ENCODE assay signal across 20 mouse cellular contexts in the genomic region with DNA sequence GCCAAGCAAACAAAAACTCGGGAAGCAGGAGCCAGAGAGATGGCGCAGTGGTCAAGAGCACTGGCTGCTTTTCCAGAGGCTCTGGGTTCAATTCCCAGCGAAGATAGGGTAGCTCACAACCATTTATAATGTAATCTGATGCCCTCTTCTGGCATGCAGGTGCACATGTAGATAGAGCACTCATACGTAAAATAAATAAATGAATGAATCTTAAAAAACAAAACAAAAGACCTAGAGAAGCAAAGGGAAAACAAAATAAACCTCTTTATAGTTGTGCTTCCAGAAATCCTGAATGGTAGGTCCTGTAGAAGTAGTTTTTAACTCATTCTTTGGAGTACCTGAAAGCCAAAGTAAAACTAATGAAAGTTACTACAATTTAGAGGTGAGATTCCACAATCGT. TPM values are rescaled to one million over a fixed set of nuclear protein-coding genes. Genes with fewer than 3 reads are reported as not detected.
DNase-seq lines count a peak whose midpoint lies in the region; ATAC-seq and TF ChIP-seq lines count a peak whose summit lies in the region.
"Had no signal": no experiment of that assay in that cellular context is flagged by ENCODE, and none has a peak within 500 bp of the region (broad histone marks: within the 10 kb centered on the region; RNA-seq: fewer than 3 reads in every experiment).

No protein-coding gene starts in this region.

- no peak overlapping the region for H3K9ac ChIP-seq in hindbrain, postnatal 0 days (replicated peaks; ENCODE audit: low read length)
- H3K9ac ChIP-seq in hindbrain, embryonic 12.5 days, result no peak overlapping the region
- no peak overlapping the region for H3K9ac ChIP-seq in lung, postnatal 0 days (replicated peaks; ENCODE audit: low read depth)
- H3K9ac ChIP-seq in MEL (ENCODE audit: control insufficient read depth, low read depth, low read length, poor library complexity, severe bottlenecking), result peak overlapping the region; percentile 59

- no peak overlapping the region for H3ac ChIP-seq in myocyte (ENCODE audit: control insufficient read depth, insufficient read length)

- H3K4me3 ChIP-seq in hindbrain, postnatal 0 days (ENCODE audit: low read length), result no peak overlapping the region
- no peak overlapping the region for H3K4me3 ChIP-seq in hindbrain, embryonic 12.5 days
- H3K4me3 ChIP-seq in lung, postnatal 0 days (ENCODE audit: low read depth, low read length), result no peak overlapping the region
- H3K4me3 ChIP-seq in MEL (ENCODE audit: control insufficient read depth in 1 of 2, insufficient read depth in 1 of 2, low read depth in 2 of 2, low read length in 2 of 2) (peak overlapping the region; percentile 33 to 65), myocyte (no peak overlapping the region)

- WGBS in hindbrain, postnatal 0 days, result 58% methylated on average over 5 of the region's 5 CpGs
- WGBS in hindbrain, embryonic 12.5 days, result 54% methylated on average over 5 of the region's 5 CpGs
- 38% methylated on average over 5 of the region's 5 CpGs for WGBS in lung, postnatal 0 days

- no peak overlapping the region for H3K4me2 ChIP-seq in hindbrain, postnatal 0 days (ENCODE audit: low read depth, low read length)
- no peak overlapping the region for H3K4me2 ChIP-seq in hindbrain, embryonic 12.5 days (replicated peaks)
- no peak overlapping the region for H3K4me2 ChIP-seq in lung, postnatal 0 days (replicated peaks; ENCODE audit: low read depth, low read length)
- peak overlapping the region; percentile 95 for H3K4me2 ChIP-seq in myocyte (ENCODE audit: low read depth)

- H3K36me3 ChIP-seq in hindbrain, postnatal 0 days (ENCODE audit: insufficient read depth, low read length), result no peaks in the 10 kb centered on the region
- H3K36me3 ChIP-seq in hindbrain, embryonic 12.5 days, result no peaks in the 10 kb centered on the region
- H3K36me3 ChIP-seq in lung, postnatal 0 days (ENCODE audit: insufficient read depth, low read length), result no peaks in the 10 kb centered on the region
- H3K36me3 ChIP-seq in MEL (ENCODE audit: control insufficient read depth in 1 of 2, insufficient read depth in 2 of 2, low read length in 2 of 2) (peaks cover 0 to 23% of the 10 kb centered on the region in 2 experiments; a peak in 2 of 4 replicates), myocyte (ENCODE audit: control insufficient read depth, insufficient read depth) (no peaks in the 10 kb centered on the region)
- H3K36me3 ChIP-seq: lung, embryonic 15.5 days; neural tube, embryonic 15.5 days had no signal

- H3K9me3 ChIP-seq in hindbrain, postnatal 0 days (ENCODE audit: low read length), result no peaks in the 10 kb centered on the region
- H3K9me3 ChIP-seq in hindbrain, embryonic 12.5 days (replicated peaks), result no peaks in the 10 kb centered on the region
- H3K9me3 ChIP-seq in lung, postnatal 0 days (ENCODE audit: low read length), result no peaks in the 10 kb centered on the region
- H3K9me3 ChIP-seq in MEL (replicated peaks; ENCODE audit: insufficient read depth, low read length), result no peaks in the 10 kb centered on the region
- H3K9me3 ChIP-seq: forebrain, embryonic 10.5 days; lung, embryonic 15.5 days; neural tube, embryonic 15.5 days had no signal

- ATAC-seq in hindbrain, postnatal 0 days, result no peak
- ATAC-seq in hindbrain, embryonic 12.5 days (ENCODE audit: low FRiP score), result no peak
- ATAC-seq in lung, postnatal 0 days, result no peak
- ATAC-seq: inflammation-experienced regulatory T-cells, adult 6 months; Patski had no signal

- peaks cover 31% of the 10 kb centered on the region for H3K79me2 ChIP-seq in MEL (ENCODE audit: control insufficient read depth, insufficient read depth, low read length, poor library complexity)
- H3K79me2 ChIP-seq in myocyte (ENCODE audit: control insufficient read depth, insufficient read depth), result peaks cover 30% of the 10 kb centered on the region

- 0 out of 2 replicates have a peak, but pooled peaks have one; percentile 3 for TF ChIP-seq CTCF in hindbrain, postnatal 0 days (IDR thresholded peaks at IDR 0.05; ENCODE audit: low read depth)
- TF ChIP-seq CTCF in lung, postnatal 0 days (IDR thresholded peaks at IDR 0.05), result 0 out of 2 replicates have a peak, but pooled peaks have one; percentile 3
- peak in 1 of 3 experiments; percentile 44; a peak in 2 of 6 replicates for TF ChIP-seq CTCF in MEL (IDR thresholded peaks at IDR 0.05 in 2 of 3, conservative IDR thresholded peaks at IDR 0.05 in 1 of 3; ENCODE audit: control insufficient read depth in 1 of 3, insufficient read depth in 1 of 3, low read depth in 2 of 3, low read length in 3 of 3, poor library complexity in 1 of 3, severe bottlenecking in 1 of 3)

- H3K27ac ChIP-seq in hindbrain, postnatal 0 days, result no peak overlapping the region
- H3K27ac ChIP-seq in hindbrain, embryonic 12.5 days, result no peak overlapping the region
- H3K27ac ChIP-seq in lung, postnatal 0 days (ENCODE audit: low read length), result no peak overlapping the region
- no peak overlapping the region for H3K27ac ChIP-seq in MEL (ENCODE audit: control insufficient read depth, low read depth, low read length)
- H3K27ac ChIP-seq: macrophage had no signal

- TF ChIP-seq EP300 in lung, postnatal 0 days (IDR thresholded peaks at IDR 0.05), result no peak
- TF ChIP-seq EP300 in MEL (IDR thresholded peaks at IDR 0.05; ENCODE audit: low read depth in 1 of 2, low read length in 2 of 2), result no peak

- TF ChIP-seq POLR2A in MEL (IDR thresholded peaks at IDR 0.05; ENCODE audit: control insufficient read depth in 1 of 2, insufficient read depth in 1 of 2, low read depth in 1 of 2, low read length in 2 of 2, poor library complexity in 1 of 2) (no peak), myocyte (IDR thresholded peaks at IDR 0.05; ENCODE audit: insufficient read length, low read depth) (no peak)

- peak; percentile 18 for TF ChIP-seq RAD21 in MEL (IDR thresholded peaks at IDR 0.05; ENCODE audit: low read depth, low read length)

- peaks cover 5% of the 10 kb centered on the region for H3K4me1 ChIP-seq in hindbrain, postnatal 0 days (ENCODE audit: insufficient read depth, low read length)
- peaks cover 36% of the 10 kb centered on the region for H3K4me1 ChIP-seq in hindbrain, embryonic 12.5 days
- peaks cover 19% of the 10 kb centered on the region for H3K4me1 ChIP-seq in lung, postnatal 0 days (ENCODE audit: insufficient read depth, low read depth, low read length)
- peaks cover 15 to 25% of the 10 kb centered on the region in 2 experiments for H3K4me1 ChIP-seq in MEL (ENCODE audit: control insufficient read depth in 1 of 2, insufficient read depth in 2 of 2, low read length in 2 of 2)

- DNase-seq in hindbrain, postnatal 0 days (ENCODE audit: low spot score), result no peak
- no peak for DNase-seq in lung, postnatal 0 days (ENCODE audit: low spot score)
- no peak for DNase-seq in lung, postnatal 25 days (ENCODE audit: low spot score)
- peak; percentile 52 for DNase-seq in MEL (ENCODE audit: low read depth, low spot score)
- DNase-seq in embryo, embryonic 10.5 days (ENCODE audit: low spot score), result no peak
- DNase-seq: adrenal gland, postnatal 36 days; gastrocnemius, postnatal 25 days; kidney, adult 18-20 months; kidney, postnatal 36 days; left cerebral cortex, postnatal 4 days; thymus, adult 18-20 months; thymus, postnatal 4 days had no signal

- H3K27me3 ChIP-seq in hindbrain, postnatal 0 days (ENCODE audit: insufficient read depth, low read length), result no peaks in the 10 kb centered on the region
- H3K27me3 ChIP-seq in hindbrain, embryonic 12.5 days, result no peaks in the 10 kb centered on the region
- no peaks in the 10 kb centered on the region for H3K27me3 ChIP-seq in lung, postnatal 0 days (replicated peaks; ENCODE audit: insufficient read depth, low read length)
- no peaks in the 10 kb centered on the region for H3K27me3 ChIP-seq in MEL (ENCODE audit: control insufficient read depth in 1 of 2, insufficient read depth in 2 of 2, low read length in 2 of 2)
- no peaks in the 10 kb centered on the region for H3K27me3 ChIP-seq in myocyte (ENCODE audit: control insufficient read depth, insufficient read depth, insufficient read length)
- H3K27me3 ChIP-seq: lung, embryonic 15.5 days; neural tube, embryonic 15.5 days; Patski had no signal

RNA-seq across cellular contexts. Expression of gene Tpm3, which starts 5.8 kb away (rescaled TPM):
- 136 and 142 TPM in 2 replicates for total RNA-seq in hindbrain, postnatal 0 days (2014; rRNA removed)
- 300 and 302 TPM in 2 replicates for polyA plus RNA-seq in hindbrain, postnatal 0 days (2015; fragmentation: Nextera tagmentation; extraction: Ambion mirVana)
- polyA plus RNA-seq in hindbrain, embryonic 12.5 days (2016; fragmentation: Nextera tagmentation; extraction: Ambion mirVana), result 510 and 525 TPM in 2 replicates
- polyA plus RNA-seq in lung, postnatal 0 days (2015; fragmentation: Nextera tagmentation; extraction: Ambion mirVana), result 506 and 509 TPM in 2 replicates
- total RNA-seq in MEL (2012; rRNA removed), result 274 and 314 TPM in 2 replicates
- polyA plus RNA-seq in MEL (2012; ENCODE audit: insufficient read depth in 1 of 2, insufficient read length in 2 of 2, low read depth in 1 of 2, low replicate concordance in 2 of 2, missing spikeins in 1 of 2) (100 to 1,000 TPM; 205 to 273 TPM), myocyte (2012; fragmentation: generic; extraction: Trizol) (290 TPM)

RNA-seq across cellular contexts. Expression of gene Nup210l, which starts 25.7 kb away (rescaled TPM):
- total RNA-seq in hindbrain, postnatal 0 days (2014; rRNA removed), result 0.52 and 0.65 TPM in 2 replicates
- 0.11 TPM in 2 replicates for polyA plus RNA-seq in hindbrain, postnatal 0 days (2015; fragmentation: Nextera tagmentation; extraction: Ambion mirVana)
- polyA plus RNA-seq in hindbrain, embryonic 12.5 days (2016; fragmentation: Nextera tagmentation; extraction: Ambion mirVana), result 0.51 and 0.75 TPM in 2 replicates
- 0.10 and 0.17 TPM in 2 replicates for polyA plus RNA-seq in lung, postnatal 0 days (2015; fragmentation: Nextera tagmentation; extraction: Ambion mirVana)
- total RNA-seq in MEL (2012; rRNA removed), result 0.54 and 0.62 TPM in 2 replicates
- polyA plus RNA-seq in MEL (2012; ENCODE audit: insufficient read depth in 1 of 2, insufficient read length in 2 of 2, low read depth in 1 of 2, low replicate concordance in 2 of 2, missing spikeins in 1 of 2), result under 1 TPM in 1 of 2 experiments, not detected in 1; 0.65 TPM
- 0.35 TPM for polyA plus RNA-seq in myocyte (2012; fragmentation: generic; extraction: Trizol)
- polyA plus RNA-seq: macrophage had no signal

RNA-seq across cellular contexts. Expression of gene Ubap2l, which starts 25.8 kb away (rescaled TPM):
- 83.1 and 102 TPM in 2 replicates for total RNA-seq in hindbrain, postnatal 0 days (2014; rRNA removed)
- polyA plus RNA-seq in hindbrain, postnatal 0 days (2015; fragmentation: Nextera tagmentation; extraction: Ambion mirVana), result 109 and 113 TPM in 2 replicates
- 201 and 227 TPM in 2 replicates for polyA plus RNA-seq in hindbrain, embryonic 12.5 days (2016; fragmentation: Nextera tagmentation; extraction: Ambion mirVana)
- 101 and 118 TPM in 2 replicates for polyA plus RNA-seq in lung, postnatal 0 days (2015; fragmentation: Nextera tagmentation; extraction: Ambion mirVana)
- 102 and 107 TPM in 2 replicates for total RNA-seq in MEL (2012; rRNA removed)
- 100 to 1,000 TPM; 247 to 442 TPM for polyA plus RNA-seq in MEL (2012; ENCODE audit: insufficient read depth in 1 of 2, insufficient read length in 2 of 2, low read depth in 1 of 2, low replicate concordance in 2 of 2, missing spikeins in 1 of 2)
- 77.5 TPM for polyA plus RNA-seq in myocyte (2012; fragmentation: generic; extraction: Trizol)

RNA-seq across cellular contexts. Expression of gene 4933434E20Rik, which starts 26.8 kb away (rescaled TPM):
- 95.6 and 110 TPM in 2 replicates for total RNA-seq in hindbrain, postnatal 0 days (2014; rRNA removed)
- polyA plus RNA-seq in hindbrain, postnatal 0 days (2015; fragmentation: Nextera tagmentation; extraction: Ambion mirVana), result 228 and 254 TPM in 2 replicates
- 187 and 198 TPM in 2 replicates for polyA plus RNA-seq in hindbrain, embryonic 12.5 days (2016; fragmentation: Nextera tagmentation; extraction: Ambion mirVana)
- polyA plus RNA-seq in lung, postnatal 0 days (2015; fragmentation: Nextera tagmentation; extraction: Ambion mirVana), result 144 and 146 TPM in 2 replicates
- total RNA-seq in MEL (2012; rRNA removed), result 152 and 161 TPM in 2 replicates
- 100 to 1,000 TPM; 184 to 227 TPM for polyA plus RNA-seq in MEL (2012; ENCODE audit: insufficient read depth in 1 of 2, insufficient read length in 2 of 2, low read depth in 1 of 2, low replicate concordance in 2 of 2, missing spikeins in 1 of 2)
- polyA plus RNA-seq in myocyte (2012; fragmentation: generic; extraction: Trizol), result 83.8 TPM

Comparison
In these comparisons a context has a peak if more than half of its experiments do, and no peak if none do; other contexts are left out.
1. H3K4me3 ChIP-seq: peak in MEL (2 of 2); none in hindbrain, postnatal 0 days (single experiment), hindbrain, embryonic 12.5 days (single experiment), lung, postnatal 0 days (single experiment) and myocyte (single experiment).